Mouse (Mus musculus) stomach, embryonic 15.5 days (tissue): ENCODE measurements around the gene Pcx. TPM values are rescaled to one million over a fixed set of nuclear protein-coding genes. Genes with fewer than 3 reads are reported as not detected.
A peak's percentile ranks its signal among the peaks of the same experiment; 100 is the strongest.

ENCODE experiments used
- ATAC-seq: fragments of 200-750 bp; cut with Nextera tagmentation; 2 replicates; pipeline ENCODE4 v1.8.0; 2017; ENCODE audit warnings: low read depth, moderate number of reproducible peaks, moderate TSS enrichment; ENCODE audit not compliant: insufficient read depth, low FRiP score
- H3K27ac ChIP-seq: fragments of 300-500 bp; sonication (generic); 2 replicates; pipeline ENCODE4 v1.5.1; 2015; ENCODE audit warnings: mild to moderate bottlenecking, inconsistent platforms
- H3K27me3 ChIP-seq: fragments of 300-500 bp; sonication (generic); replicated peaks from 2 replicates; pipeline ENCODE4 v1.6.1; 2015; ENCODE audit warnings: inconsistent platforms
- H3K36me3 ChIP-seq: fragments of 300-500 bp; sonication (generic); 2 replicates; pipeline ENCODE4 v1.6.1; 2015; ENCODE audit warnings: inconsistent platforms
- H3K4me1 ChIP-seq: fragments of 300-500 bp; sonication (generic); 2 replicates; pipeline ENCODE4 v1.6.1; 2015; ENCODE audit warnings: inconsistent platforms
- H3K4me2 ChIP-seq: fragments of 300-500 bp; sonication (generic); 2 replicates; pipeline ENCODE4 v1.6.1; 2015; ENCODE audit warnings: mild to moderate bottlenecking, inconsistent platforms
- H3K4me3 ChIP-seq: fragments of 300-500 bp; sonication (generic); replicated peaks from 2 replicates; pipeline ENCODE4 v1.5.1; 2015; ENCODE audit warnings: inconsistent platforms
- H3K9ac ChIP-seq: fragments of 300-500 bp; sonication (generic); 2 replicates; pipeline ENCODE4 v1.6.1; 2015; ENCODE audit warnings: inconsistent platforms
- H3K9me3 ChIP-seq: fragments of 300-500 bp; sonication (generic); 2 replicates; pipeline ENCODE4 v1.6.1; 2016; ENCODE audit warnings: inconsistent platforms
- WGBS: fragments of 180-500 bp; shearing (Covaris S2); methylation state at CpG from one replicate; pipeline ENCODE4 v1.1.7; 2015; 5-methylcytosine and 5-hydroxymethylcytosine counted together
- polyA plus RNA-seq: library from polyadenylated mRNA; unstranded; fragments of >200 nt; fragmentation: Nextera tagmentation; extraction: Ambion mirVana; gene quantifications from 2 replicates; pipeline ENCODE4 v1.2.1, GENCODE M21; 2015

The Pcx gene
- polyA plus RNA-seq, 1 experiment from 2014 or later, result 19.1 TPM

GRCm38 (mm10) chr19:4498062-4498933, 12.0 kb upstream of the Pcx start, which contains the start of gene 2010003K11Rik:
TSS of gene 2010003K11Rik (minus strand) at chr19:4498583.
- Histone ChIP-seq H3K4me1 (peaks cover 12% of the 10 kb centered on the region; the same call in 1 of the 2 replicates), H3K36me3 (no peaks in the 10 kb centered on the region), H3K4me3 (no peak within 1 kb of the TSS), H3K27me3 (no peaks in the 10 kb centered on the region), H3K9me3 (no peaks in the 10 kb centered on the region), H3K4me2 (no peak within 1 kb of the TSS), H3K9ac (no peak within 1 kb of the TSS), H3K27ac (no peak within 1 kb of the TSS; the same call in 1 of the 2 replicates)
- 54% methylated on average over 16 of the region's 16 CpGs for WGBS
- ATAC-seq, result no peak

GRCm38 (mm10) chr19:4502701-4503100, 7.6 kb upstream of the Pcx start:
- Histone ChIP-seq H3K9ac (no peak overlapping the region), H3K4me3 (no peak overlapping the region), H3K4me2 (no peak overlapping the region), H3K4me1 (peaks cover 5% of the 10 kb centered on the region; the same call in 1 of the 2 replicates), H3K27me3 (no peaks in the 10 kb centered on the region), H3K9me3 (no peaks in the 10 kb centered on the region), H3K36me3 (no peaks in the 10 kb centered on the region), H3K27ac (no peak overlapping the region)
- 48% methylated on average over 2 of the region's 2 CpGs for WGBS
- no peak for ATAC-seq

GRCm38 (mm10) chr19:4504830-4505229, 5.4 kb upstream of the Pcx start:
- 76% methylated on average over 1 of the region's 1 CpGs for WGBS

GRCm38 (mm10) chr19:4507746-4508145, 2.5 kb upstream of the Pcx start:
- 50% methylated on average over 3 of the region's 3 CpGs for whole genome bisulfite sequencing
- no peak overlapping the region for H3K4me2 ChIP-seq
- H3K36me3 ChIP-seq, result no peaks in the 10 kb centered on the region
- H3K9me3 ChIP-seq, result no peaks in the 10 kb centered on the region
- no peak overlapping the region for H3K4me3 ChIP-seq
- no peak overlapping the region for H3K9ac ChIP-seq
- H3K4me1 ChIP-seq, result peaks cover 12% of the 10 kb centered on the region
- H3K27ac ChIP-seq, result peak overlapping the region; percentile 73
- no peak for ATAC-seq
- H3K27me3 ChIP-seq, result no peaks in the 10 kb centered on the region

More at GRCm38 (mm10) chr19:4504830-4505229, 5.4 kb upstream of the Pcx start:
- H3K36me3 ChIP-seq, result no peaks in the 10 kb centered on the region
- H3K27me3 ChIP-seq, result no peaks in the 10 kb centered on the region
- no peak overlapping the region for H3K4me2 ChIP-seq
- no peak overlapping the region for H3K4me3 ChIP-seq
- H3K9ac ChIP-seq, result no peak overlapping the region
- peaks cover 4% of the 10 kb centered on the region for H3K4me1 ChIP-seq
- no peaks in the 10 kb centered on the region for H3K9me3 ChIP-seq
- ATAC-seq, result no peak
- no peak overlapping the region for H3K27ac ChIP-seq

GRCm38 (mm10) chr19:4511116-4511841, 1.0 kb downstream of the Pcx start:
- no peaks in the 10 kb centered on the region for H3K27me3 ChIP-seq
- ATAC-seq, result no peak
- H3K9ac ChIP-seq, result peak overlapping the region; percentile 34; the same call in 1 of the 2 replicates
- H3K36me3 ChIP-seq, result no peaks in the 10 kb centered on the region
- H3K9me3 ChIP-seq, result no peaks in the 10 kb centered on the region
- peaks cover 19% of the 10 kb centered on the region for H3K4me1 ChIP-seq
- H3K4me3 ChIP-seq, result peak overlapping the region; percentile 78
- no peak overlapping the region for H3K27ac ChIP-seq
- H3K4me2 ChIP-seq, result peak overlapping the region; percentile 98
- 6% methylated on average over 13 of the region's 13 CpGs for WGBS

GRCm38 (mm10) chr19:4513236-4513858, 3.1 kb downstream of the Pcx start:
- Histone ChIP-seq H3K4me2 (no peak overlapping the region), H3K36me3 (no peaks in the 10 kb centered on the region), H3K27me3 (no peaks in the 10 kb centered on the region), H3K4me1 (peaks cover 19% of the 10 kb centered on the region), H3K9me3 (no peaks in the 10 kb centered on the region), H3K9ac (no peak overlapping the region), H3K4me3 (no peak overlapping the region), H3K27ac (no peak overlapping the region)
- ATAC-seq, result no peak
- WGBS, result 67% methylated on average over 4 of the region's 4 CpGs

GRCm38 (mm10) chr19:4515746-4516145, 5.5 kb downstream of the Pcx start:
- no peaks in the 10 kb centered on the region for H3K36me3 ChIP-seq
- H3K4me1 ChIP-seq, result peaks cover 12% of the 10 kb centered on the region
- H3K4me3 ChIP-seq, result no peak overlapping the region
- H3K27ac ChIP-seq, result peak overlapping the region; percentile 8; the same call in 1 of the 2 replicates
- H3K9ac ChIP-seq, result no peak overlapping the region
- H3K9me3 ChIP-seq, result no peaks in the 10 kb centered on the region
- peak; percentile 39; the same call in 1 of the 2 replicates for ATAC-seq
- H3K27me3 ChIP-seq, result no peaks in the 10 kb centered on the region
- 34% methylated on average over 2 of the region's 2 CpGs for WGBS
- no peak overlapping the region for H3K4me2 ChIP-seq

GRCm38 (mm10) chr19:4516288-4516687, 6.0 kb downstream of the Pcx start:
- Histone ChIP-seq H3K4me2 (no peak overlapping the region), H3K4me3 (no peak overlapping the region), H3K27me3 (no peaks in the 10 kb centered on the region), H3K9ac (no peak overlapping the region), H3K9me3 (no peaks in the 10 kb centered on the region), H3K36me3 (no peaks in the 10 kb centered on the region), H3K4me1 (peaks cover 7% of the 10 kb centered on the region; the same call in 1 of the 2 replicates), H3K27ac (no peak overlapping the region)
- ATAC-seq, result no peak
- WGBS, result 61% methylated on average over 2 of the region's 2 CpGs

- no peaks in the 10 kb centered on the region for H3K27me3 ChIP-seq
- no peak for ATAC-seq
- H3K4me3 ChIP-seq, result no peak overlapping the region
- H3K9me3 ChIP-seq, result no peaks in the 10 kb centered on the region
- H3K4me1 ChIP-seq, result peaks cover 7% of the 10 kb centered on the region; the same call in 1 of the 2 replicates
- no peak overlapping the region for H3K4me2 ChIP-seq
- H3K36me3 ChIP-seq, result no peaks in the 10 kb centered on the region
- WGBS, result 70% methylated on average over 1 of the region's 1 CpGs
- H3K9ac ChIP-seq, result no peak overlapping the region
- no peak overlapping the region for H3K27ac ChIP-seq
These were observed 7.2 kb downstream of the Pcx start for GRCm38 (mm10) chr19:4517483-4517882.

- 79% methylated on average over 3 of the region's 3 CpGs for WGBS
- Histone ChIP-seq H3K4me1 (no peaks in the 10 kb centered on the region), H3K27ac (no peak overlapping the region), H3K9ac (no peak overlapping the region), H3K36me3 (no peaks in the 10 kb centered on the region), H3K9me3 (no peaks in the 10 kb centered on the region), H3K4me2 (no peak overlapping the region), H3K4me3 (no peak overlapping the region), H3K27me3 (no peaks in the 10 kb centered on the region)
- no peak for ATAC-seq
These were observed 11.3 kb downstream of the Pcx start for GRCm38 (mm10) chr19:4521426-4522050.

- no peaks in the 10 kb centered on the region for H3K4me1 ChIP-seq
- H3K9ac ChIP-seq, result no peak overlapping the region
- H3K27me3 ChIP-seq, result no peaks in the 10 kb centered on the region
- H3K4me3 ChIP-seq, result no peak overlapping the region
- no peak overlapping the region for H3K4me2 ChIP-seq
- no peak for ATAC-seq
- no peaks in the 10 kb centered on the region for H3K9me3 ChIP-seq
- H3K36me3 ChIP-seq, result no peaks in the 10 kb centered on the region
- H3K27ac ChIP-seq, result no peak overlapping the region
- 84% methylated on average over 2 of the region's 2 CpGs for WGBS
These were observed 24.4 kb downstream of the Pcx start for GRCm38 (mm10) chr19:4534646-4535045.
